Mouse (Mus musculus): ENCODE measurements around the gene Tnnt2. TPM values are rescaled to one million over a fixed set of nuclear protein-coding genes. Genes with fewer than 3 reads are reported as not detected.

Tnnt2 gene
- total and polyA plus RNA-seq, 3 experiments = 3,392 to 9,301 (median 8,290) TPM

- H3K4me1 ChIP-seq (ENCODE audit: control insufficient read depth, insufficient read depth, low read length) = peaks cover 7% of the 10 kb centered on the region
- DNase-seq = peak in 1 of 2 experiments; percentile 53
- TF ChIP-seq EP300 (IDR thresholded peaks at IDR 0.05; ENCODE audit: insufficient read depth, low read depth, low read length) (peak; percentile 40; the same call in 1 of the 2 replicates), POLR2A (IDR thresholded peaks at IDR 0.05; ENCODE audit: insufficient read depth, low read depth, low read length) (no peak)
- H3K27ac ChIP-seq = peak overlapping the region; percentile 33; the same call in 1 of the 2 replicates
- H3K9ac ChIP-seq (ENCODE audit: low read depth, low read length) = no peak overlapping the region
- 10% methylated on average over 9 of the region's 9 CpGs for WGBS
- no peaks in the 10 kb centered on the region for H3K36me3 ChIP-seq (ENCODE audit: control insufficient read depth, insufficient read depth, low read length)
- no peak overlapping the region for H3K4me3 ChIP-seq
- intact Hi-C loops (cut with DNase I) = no loop called here
- H3K27me3 ChIP-seq (ENCODE audit: control insufficient read depth, insufficient read depth, low read length) = no peaks in the 10 kb centered on the region
- H3K79me2 ChIP-seq (replicated peaks; ENCODE audit: control insufficient read depth, insufficient read depth, low read length) = no peaks in the 10 kb centered on the region
These were observed 25.9 kb downstream of the Tnnt2 start for GRCm38 (mm10) chr1:135861980-135862552.

GRCm38 (mm10) chr1:135862561-135862960, 26.4 kb downstream of the Tnnt2 start:
- intact Hi-C loops (cut with DNase I) = no loop called here
- DNase-seq = no peak
- Histone ChIP-seq H3K27ac (no peak overlapping the region; the same call in 1 of the 2 replicates), H3K4me1 (ENCODE audit: control insufficient read depth, insufficient read depth, low read length) (peaks cover 7% of the 10 kb centered on the region), H3K27me3 (ENCODE audit: control insufficient read depth, insufficient read depth, low read length) (no peaks in the 10 kb centered on the region), H3K79me2 (replicated peaks; ENCODE audit: control insufficient read depth, insufficient read depth, low read length) (no peaks in the 10 kb centered on the region), H3K4me3 (no peak overlapping the region), H3K36me3 (ENCODE audit: control insufficient read depth, insufficient read depth, low read length) (no peaks in the 10 kb centered on the region), H3K9ac (ENCODE audit: low read depth, low read length) (no peak overlapping the region)
- TF ChIP-seq CTCF (IDR thresholded peaks at IDR 0.05) (no peak), POLR2A (IDR thresholded peaks at IDR 0.05; ENCODE audit: insufficient read depth, low read depth, low read length) (no peak), EP300 (IDR thresholded peaks at IDR 0.05; ENCODE audit: insufficient read depth, low read depth, low read length) (no peak)
- WGBS = 73% methylated on average over 5 of the region's 5 CpGs

- no peak overlapping the region for H3K9ac ChIP-seq (ENCODE audit: low read depth, low read length)
- no peak overlapping the region for H3K4me3 ChIP-seq
- DNase-seq = no peak
- TF ChIP-seq EP300 (IDR thresholded peaks at IDR 0.05; ENCODE audit: insufficient read depth, low read depth, low read length) (no peak), CTCF (IDR thresholded peaks at IDR 0.05) (no peak), POLR2A (IDR thresholded peaks at IDR 0.05; ENCODE audit: insufficient read depth, low read depth, low read length) (no peak)
- H3K36me3 ChIP-seq (ENCODE audit: control insufficient read depth, insufficient read depth, low read length) = no peaks in the 10 kb centered on the region
- no peak overlapping the region for H3K27ac ChIP-seq
- no peaks in the 10 kb centered on the region for H3K79me2 ChIP-seq (replicated peaks; ENCODE audit: control insufficient read depth, insufficient read depth, low read length)
- WGBS = 60% methylated on average over 9 of the region's 9 CpGs
- intact Hi-C loops (cut with DNase I) = loop anchor here (2.0 kb wide), 1 partner anchor 19 kb away; no protein-coding TSS in a partner anchor
- no peaks in the 10 kb centered on the region for H3K27me3 ChIP-seq (ENCODE audit: control insufficient read depth, insufficient read depth, low read length)
- peaks cover 7% of the 10 kb centered on the region for H3K4me1 ChIP-seq (ENCODE audit: control insufficient read depth, insufficient read depth, low read length)
These were observed 27.7 kb downstream of the Tnnt2 start for GRCm38 (mm10) chr1:135863786-135864335.

- no peak for DNase-seq
- 81% methylated on average over 6 of the region's 6 CpGs for WGBS
- Histone ChIP-seq H3K36me3 (ENCODE audit: control insufficient read depth, insufficient read depth, low read length) (no peaks in the 10 kb centered on the region), H3K27ac (no peak overlapping the region), H3K27me3 (ENCODE audit: control insufficient read depth, insufficient read depth, low read length) (no peaks in the 10 kb centered on the region), H3K9ac (ENCODE audit: low read depth, low read length) (no peak overlapping the region), H3K4me3 (no peak overlapping the region), H3K79me2 (replicated peaks; ENCODE audit: control insufficient read depth, insufficient read depth, low read length) (no peaks in the 10 kb centered on the region), H3K4me1 (ENCODE audit: control insufficient read depth, insufficient read depth, low read length) (peaks cover 7% of the 10 kb centered on the region)
- intact Hi-C loops (cut with DNase I) = loop anchor here (1.0 to 2.0 kb wide), 2 partner anchors 18 to 80 kb away; no protein-coding TSS in a partner anchor
- TF ChIP-seq EP300 (IDR thresholded peaks at IDR 0.05; ENCODE audit: insufficient read depth, low read depth, low read length) (no peak), POLR2A (IDR thresholded peaks at IDR 0.05; ENCODE audit: insufficient read depth, low read depth, low read length) (no peak), CTCF (IDR thresholded peaks at IDR 0.05) (no peak)
These were observed 28.7 kb downstream of the Tnnt2 start for GRCm38 (mm10) chr1:135864830-135865229.

GRCm38 (mm10) chr1:135865518-135866194, 29.5 kb downstream of the Tnnt2 start:
- peaks cover 7% of the 10 kb centered on the region for H3K4me1 ChIP-seq (ENCODE audit: control insufficient read depth, insufficient read depth, low read length)

GRCm38 (mm10) chr1:135868570-135868969, 32.4 kb downstream of the Tnnt2 start:
- TF ChIP-seq EP300 (IDR thresholded peaks at IDR 0.05; ENCODE audit: insufficient read depth, low read depth, low read length) = no peak
- no peak for TF ChIP-seq POLR2A (IDR thresholded peaks at IDR 0.05; ENCODE audit: insufficient read depth, low read depth, low read length)
- TF ChIP-seq CTCF (IDR thresholded peaks at IDR 0.05) = no peak
- Histone ChIP-seq H3K4me3 (no peak overlapping the region), H3K27ac (no peak overlapping the region), H3K27me3 (ENCODE audit: control insufficient read depth, insufficient read depth, low read length) (peaks cover 2% of the 10 kb centered on the region; the same call in 1 of the 2 replicates), H3K79me2 (replicated peaks; ENCODE audit: control insufficient read depth, insufficient read depth, low read length) (no peaks in the 10 kb centered on the region), H3K36me3 (ENCODE audit: control insufficient read depth, insufficient read depth, low read length) (no peaks in the 10 kb centered on the region), H3K9ac (ENCODE audit: low read depth, low read length) (no peak overlapping the region), H3K4me1 (ENCODE audit: control insufficient read depth, insufficient read depth, low read length) (no peaks in the 10 kb centered on the region)
- intact Hi-C loops (cut with DNase I) = no loop called here
- DNase-seq = no peak
- 88% methylated on average over 6 of the region's 6 CpGs for WGBS

More at GRCm38 (mm10) chr1:135865518-135866194, 29.5 kb downstream of the Tnnt2 start:
- H3K27me3 ChIP-seq (ENCODE audit: control insufficient read depth, insufficient read depth, low read length) = no peaks in the 10 kb centered on the region
- H3K27ac ChIP-seq = no peak overlapping the region
- H3K9ac ChIP-seq (ENCODE audit: low read depth, low read length) = no peak overlapping the region
- no peak overlapping the region for H3K4me3 ChIP-seq
- intact Hi-C loops (cut with DNase I) = loop anchor here (1.0 to 2.0 kb wide), 2 partner anchors 17 to 80 kb away; no protein-coding TSS in a partner anchor
- DNase-seq = peak; percentile 74 to 86
- TF ChIP-seq POLR2A (IDR thresholded peaks at IDR 0.05; ENCODE audit: insufficient read depth, low read depth, low read length) (no peak), CTCF (IDR thresholded peaks at IDR 0.05) (peak; percentile 87)
- H3K79me2 ChIP-seq (replicated peaks; ENCODE audit: control insufficient read depth, insufficient read depth, low read length) = no peaks in the 10 kb centered on the region
- H3K36me3 ChIP-seq (ENCODE audit: control insufficient read depth, insufficient read depth, low read length) = no peaks in the 10 kb centered on the region
- WGBS = 53% methylated on average over 19 of the region's 19 CpGs

Measured in heart, adult 2 months (tissue).